Mouse (Mus musculus) CH12.LX (cell line): Measurements from ENCODE around the gene Cnksr1.

Experiments
- EP300 ChIP-seq: IDR thresholded peaks from 2 replicates; pipeline ENCODE4 v1.6.1; 2011; ENCODE audit warnings: low read length, improper control_type of control experiment
- POLR2A ChIP-seq: IDR thresholded peaks from 2 replicates; pipeline ENCODE4 v1.6.1; 2011; ENCODE audit warnings: low read depth, mild to moderate bottlenecking, improper control_type of control experiment, low read length

DNA sequence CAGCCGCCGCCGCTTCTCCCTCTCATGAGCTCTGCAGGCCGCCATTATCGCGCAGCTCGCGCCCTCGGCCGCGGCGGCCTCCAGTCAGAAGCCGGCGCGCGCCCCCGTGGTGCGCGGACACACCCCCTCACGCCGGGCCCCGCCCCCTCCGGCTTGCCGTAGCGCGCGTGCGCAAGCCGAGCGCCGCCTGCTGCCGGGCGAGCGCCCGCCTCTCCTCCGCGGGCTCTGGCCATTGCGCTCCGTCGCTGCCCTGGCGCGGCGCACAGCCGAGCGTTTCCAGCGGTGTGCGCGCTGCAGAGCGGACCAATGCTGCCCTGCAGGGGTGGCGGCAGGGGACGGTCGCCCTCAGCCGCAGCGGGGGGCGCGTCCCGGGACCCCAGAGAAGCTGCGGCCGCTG, 49.0 kb upstream of the Cnksr1 start:
- TF ChIP-seq POLR2A: peak; percentile 85
- TF ChIP-seq EP300: no peak
